Mouse (Mus musculus): ENCODE data around the gene Spata25.

DNA sequence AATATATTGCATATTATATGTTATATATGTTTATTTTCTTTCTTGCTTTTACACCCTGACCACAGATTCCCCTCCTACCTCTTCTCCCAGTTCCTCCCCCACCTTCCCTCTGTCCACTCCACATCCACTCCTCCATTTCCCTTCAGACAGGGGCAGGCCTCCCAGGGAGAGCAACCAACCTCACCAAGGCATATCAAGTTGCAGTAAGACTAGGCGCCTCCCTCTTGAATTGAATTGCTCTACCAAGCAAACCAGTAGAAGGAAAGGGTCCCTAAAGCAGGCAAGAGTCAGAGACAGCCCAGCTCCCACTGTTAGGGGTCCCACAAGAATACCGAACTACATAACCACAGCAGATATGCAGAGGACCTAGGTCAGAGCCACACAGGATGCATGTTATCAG, 30.8 kb upstream of the Spata25 start:
- TF ChIP-seq CTCF (IDR thresholded peaks at IDR 0.05; ENCODE audit: low read depth) (no peak), EP300 (IDR thresholded peaks at IDR 0.05; ENCODE audit: low read depth) (no peak)
